7 mouse cellular contexts compared by ENCODE assay signal in genomic region chr7:12949032-12949871, GRCm38 (mm10). TPM values are rescaled to one million over a fixed set of nuclear protein-coding genes. Genes with fewer than 3 reads are reported as not detected.
DNase-seq lines count a peak whose midpoint lies in the region; ATAC-seq and TF ChIP-seq lines count a peak whose summit lies in the region.

No protein-coding gene starts in this region.

- H3K9ac ChIP-seq in intestine, postnatal 0 days (ENCODE audit: low read depth, low read length) = peak overlapping the region; percentile 41
- H3K9ac ChIP-seq in midbrain, embryonic 12.5 days (replicated peaks) = peak overlapping the region; percentile 54

- peak; percentile 97 for ATAC-seq in intestine, postnatal 0 days
- ATAC-seq in midbrain, embryonic 12.5 days (ENCODE audit: low FRiP score, low read depth) = peak; percentile 98

- intact Hi-C loops in left cerebral cortex, postnatal 4 days (cut with DNase I) = no loop called here

- peak overlapping the region; percentile 35 for H3K4me3 ChIP-seq in intestine, postnatal 0 days (ENCODE audit: low read depth, low read length)
- peak overlapping the region; percentile 46 for H3K4me3 ChIP-seq in midbrain, embryonic 12.5 days
- H3K4me3 ChIP-seq in small intestine, adult 2 months (ENCODE audit: low read depth, low read length) = peak overlapping the region; percentile 86

- H3K9me3 ChIP-seq in intestine, postnatal 0 days (ENCODE audit: control insufficient read depth) = no peaks in the 10 kb centered on the region
- H3K9me3 ChIP-seq in midbrain, embryonic 12.5 days = no peaks in the 10 kb centered on the region

- DNase-seq in adrenal gland, adult 8-10 months = peak; percentile 97
- DNase-seq in embryo, embryonic 9.5 days (ENCODE audit: extremely low spot score) = peak; percentile 92
- peak; percentile 68 to 89 for DNase-seq in gastrocnemius, postnatal 4 days (ENCODE audit: low spot score in 2 of 2)
- DNase-seq in left cerebral cortex, postnatal 4 days = peak; percentile 91

- no peaks in the 10 kb centered on the region for H3K36me3 ChIP-seq in intestine, postnatal 0 days (ENCODE audit: control insufficient read depth, insufficient read depth)
- H3K36me3 ChIP-seq in midbrain, embryonic 12.5 days = no peaks in the 10 kb centered on the region
- no peaks in the 10 kb centered on the region for H3K36me3 ChIP-seq in small intestine, adult 2 months (ENCODE audit: control insufficient read depth, insufficient read depth, low read length)

- TF ChIP-seq POLR2A in small intestine, adult 2 months (IDR thresholded peaks at IDR 0.05; ENCODE audit: low read depth, low read length) = peak; percentile 43; the same call in 1 of the 2 replicates

- peak overlapping the region; percentile 80 for H3K27ac ChIP-seq in intestine, postnatal 0 days (ENCODE audit: low read depth, low read length)
- H3K27ac ChIP-seq in midbrain, embryonic 12.5 days (replicated peaks) = peak overlapping the region; percentile 85
- peak overlapping the region; percentile 75 for H3K27ac ChIP-seq in small intestine, adult 2 months (ENCODE audit: insufficient read depth, low read depth, low read length)

- H3K4me1 ChIP-seq in intestine, postnatal 0 days (replicated peaks; ENCODE audit: control insufficient read depth, insufficient read depth, low read length) = no peaks in the 10 kb centered on the region
- H3K4me1 ChIP-seq in midbrain, embryonic 12.5 days = peaks cover 8% of the 10 kb centered on the region
- H3K4me1 ChIP-seq in small intestine, adult 2 months (ENCODE audit: control insufficient read depth, insufficient read depth, insufficient read length, low read length) = peaks cover 4% of the 10 kb centered on the region; the same call in 1 of the 2 replicates

- peak; percentile 21; the same call in 1 of the 2 replicates for TF ChIP-seq CTCF in intestine, postnatal 0 days (IDR thresholded peaks at IDR 0.05; ENCODE audit: low read depth)
- no peak for TF ChIP-seq CTCF in small intestine, adult 2 months (IDR thresholded peaks at IDR 0.05; ENCODE audit: extremely low read depth, insufficient read length, insufficient replicate concordance, low read depth, low read length)

- no peaks in the 10 kb centered on the region for H3K27me3 ChIP-seq in intestine, postnatal 0 days (replicated peaks; ENCODE audit: control insufficient read depth, insufficient read depth, low read length)
- H3K27me3 ChIP-seq in midbrain, embryonic 12.5 days = no peaks in the 10 kb centered on the region
- no peaks in the 10 kb centered on the region for H3K27me3 ChIP-seq in small intestine, adult 2 months (ENCODE audit: control insufficient read depth, insufficient read depth, low read length)

- WGBS in intestine, postnatal 0 days = 8% methylated on average over 35 of the region's 35 CpGs
- 11% methylated on average over 35 of the region's 35 CpGs for WGBS in midbrain, embryonic 12.5 days
- WGBS in small intestine, adult 2 months = 7% methylated on average over 35 of the region's 35 CpGs

- peak overlapping the region; percentile 67 for H3K4me2 ChIP-seq in intestine, postnatal 0 days (replicated peaks; ENCODE audit: low read depth)
- H3K4me2 ChIP-seq in midbrain, embryonic 12.5 days (replicated peaks) = peak overlapping the region; percentile 68

RNA-seq across cellular contexts. Expression of gene Zfp324, which starts 16.4 kb away (rescaled TPM):
- total RNA-seq in adrenal gland, adult 8-10 months (2022) = 10 to 100 TPM; 11.9 to 15.8 (median 13.8) TPM
- 1 to 10 TPM; 6.0 to 6.6 TPM for total RNA-seq in gastrocnemius, postnatal 4 days (2021)
- polyA plus RNA-seq in intestine, postnatal 0 days (2015; fragmentation: Nextera tagmentation; extraction: Ambion mirVana) = 4.0 and 4.1 TPM in 2 replicates
- 10 to 100 TPM; 17.5 to 17.8 TPM for total RNA-seq in left cerebral cortex, postnatal 4 days (2021)
- 14.2 and 15.5 TPM in 2 replicates for polyA plus RNA-seq in midbrain, embryonic 12.5 days (2016; fragmentation: Nextera tagmentation; extraction: Ambion mirVana)
- polyA plus RNA-seq in small intestine, adult 2 months (2012; rRNA removed) = 3.1 and 3.5 TPM in 2 replicates

RNA-seq across cellular contexts. Expression of gene Rnf225, which starts 22.0 kb away (rescaled TPM):
- under 1 TPM; 0.20 to 0.38 (median 0.34) TPM for total RNA-seq in adrenal gland, adult 8-10 months (2022)
- under 1 TPM; 0.62 to 0.69 TPM for total RNA-seq in gastrocnemius, postnatal 4 days (2021)
- 0.05 and 0.09 TPM in 2 replicates for polyA plus RNA-seq in intestine, postnatal 0 days (2015; fragmentation: Nextera tagmentation; extraction: Ambion mirVana)
- 1 to 10 TPM; 1.2 to 1.6 TPM for total RNA-seq in left cerebral cortex, postnatal 4 days (2021)
- 0.79 and 0.93 TPM in 2 replicates for polyA plus RNA-seq in midbrain, embryonic 12.5 days (2016; fragmentation: Nextera tagmentation; extraction: Ambion mirVana)
- 0.22 and 0.41 TPM in 2 replicates for polyA plus RNA-seq in small intestine, adult 2 months (2012; rRNA removed)

RNA-seq across cellular contexts. Expression of gene Rps5, which starts 27.2 kb away (rescaled TPM):
- total RNA-seq in adrenal gland, adult 8-10 months (2022) = 100 to 1,000 TPM; 901 to 965 (median 918) TPM
- 1,000 to 10,000 TPM; 1,104 to 1,266 TPM for total RNA-seq in gastrocnemius, postnatal 4 days (2021)
- polyA plus RNA-seq in intestine, postnatal 0 days (2015; fragmentation: Nextera tagmentation; extraction: Ambion mirVana) = 555 and 561 TPM in 2 replicates
- total RNA-seq in left cerebral cortex, postnatal 4 days (2021) = 100 to 1,000 TPM; 784 to 787 TPM
- 603 and 620 TPM in 2 replicates for polyA plus RNA-seq in midbrain, embryonic 12.5 days (2016; fragmentation: Nextera tagmentation; extraction: Ambion mirVana)
- 1,663 and 2,242 TPM in 2 replicates for polyA plus RNA-seq in small intestine, adult 2 months (2012; rRNA removed)

RNA-seq across cellular contexts. Expression of gene Zfp446, which starts 28.4 kb away (rescaled TPM):
- total RNA-seq in adrenal gland, adult 8-10 months (2022) = 10 to 100 TPM in 2 of 4 experiments, 1 to 10 TPM in 2; 6.9 to 12.6 (median 10.1) TPM
- total RNA-seq in gastrocnemius, postnatal 4 days (2021) = 1 to 10 TPM; 4.2 TPM
- 2.5 and 2.6 TPM in 2 replicates for polyA plus RNA-seq in intestine, postnatal 0 days (2015; fragmentation: Nextera tagmentation; extraction: Ambion mirVana)
- total RNA-seq in left cerebral cortex, postnatal 4 days (2021) = 1 to 10 TPM; 8.6 to 9.0 TPM
- polyA plus RNA-seq in midbrain, embryonic 12.5 days (2016; fragmentation: Nextera tagmentation; extraction: Ambion mirVana) = 18.1 and 18.7 TPM in 2 replicates
- 1.2 and 1.8 TPM in 2 replicates for polyA plus RNA-seq in small intestine, adult 2 months (2012; rRNA removed)

RNA-seq across cellular contexts. Expression of gene Slc27a5, which starts 48.7 kb away (rescaled TPM):
- total RNA-seq in adrenal gland, adult 8-10 months (2022) = under 1 TPM in 2 of 4 experiments, not detected in 2; 0.18 to 0.32 TPM
- under 1 TPM; 0.10 to 0.20 TPM for total RNA-seq in gastrocnemius, postnatal 4 days (2021)
- polyA plus RNA-seq in intestine, postnatal 0 days (2015; fragmentation: Nextera tagmentation; extraction: Ambion mirVana) = 0.18 and 0.22 TPM in 2 replicates
- under 1 TPM; 0.32 to 0.36 TPM for total RNA-seq in left cerebral cortex, postnatal 4 days (2021)
- 0.13 TPM in 1 of 2 replicates, not detected in the other for polyA plus RNA-seq in midbrain, embryonic 12.5 days (2016; fragmentation: Nextera tagmentation; extraction: Ambion mirVana)
- 0.19 TPM in 1 of 2 replicates, not detected in the other for polyA plus RNA-seq in small intestine, adult 2 months (2012; rRNA removed)

Comparison
In these comparisons a context has a peak if more than half of its experiments do, and no peak if none do; other contexts are left out.
1. Peak in every context shown above with its lines: DNase-seq, ATAC-seq, H3K4me3 ChIP-seq and H3K27ac ChIP-seq.
2. H3K4me3 ChIP-seq: peak in every context shown above with its lines; median percentile 86 in small intestine, adult 2 months; 46 in midbrain, embryonic 12.5 days; 35 in intestine, postnatal 0 days.